Mouse (Mus musculus): Measurements from ENCODE around the gene Wdr93. TPM values are rescaled to one million over a fixed set of nuclear protein-coding genes. Genes with fewer than 3 reads are reported as not detected.
A peak's percentile ranks its signal among the peaks of the same experiment; 100 is the strongest.

The Wdr93 gene
- polyA plus RNA-seq, 1 experiment from 2014 or later: 0.17 TPM

- Histone ChIP-seq H3K4me3 (ENCODE audit: low read depth, low read length) (no peak overlapping the region), H3K4me2 (no peak overlapping the region), H3K9me3 (ENCODE audit: low read depth, low read length) (no peaks in the 10 kb centered on the region), H3K27ac (ENCODE audit: low read depth) (no peak overlapping the region), H3K9ac (no peak overlapping the region), H3K4me1 (ENCODE audit: insufficient read depth) (peaks cover 3% of the 10 kb centered on the region; the same call in 1 of the 2 replicates), H3K27me3 (ENCODE audit: insufficient read depth, low read length) (no peaks in the 10 kb centered on the region), H3K36me3 (ENCODE audit: insufficient read depth) (no peaks in the 10 kb centered on the region)
- DNase-seq (no peak), ATAC-seq (ENCODE audit: insufficient read depth) (no peak)
- WGBS: 82% methylated on average over 5 of the region's 5 CpGs
- TF ChIP-seq CTCF (IDR thresholded peaks at IDR 0.05; ENCODE audit: low read depth): no peak
These were observed 1.6 kb downstream of the Wdr93 start for GRCm38 (mm10) chr7:79744585-79744984.

- TF ChIP-seq CTCF (IDR thresholded peaks at IDR 0.05; ENCODE audit: low read depth): no peak
These were observed 4.7 kb downstream of the Wdr93 start for GRCm38 (mm10) chr7:79747659-79748058.

GRCm38 (mm10) chr7:79749511-79749910 is 6.5 kb downstream of the Wdr93 start:
- 81% methylated on average over 6 of the region's 6 CpGs for WGBS

More at GRCm38 (mm10) chr7:79747659-79748058, 4.7 kb downstream of the Wdr93 start:
- H3K4me1 ChIP-seq (ENCODE audit: insufficient read depth): peaks cover 3% of the 10 kb centered on the region; the same call in 1 of the 2 replicates
- H3K36me3 ChIP-seq (ENCODE audit: insufficient read depth): no peaks in the 10 kb centered on the region
- no peak overlapping the region for H3K4me3 ChIP-seq (ENCODE audit: low read depth, low read length)
- H3K4me2 ChIP-seq: no peak overlapping the region
- no peak overlapping the region for H3K9ac ChIP-seq
- H3K27ac ChIP-seq (ENCODE audit: low read depth): no peak overlapping the region
- H3K27me3 ChIP-seq (ENCODE audit: insufficient read depth, low read length): no peaks in the 10 kb centered on the region
- ATAC-seq (ENCODE audit: insufficient read depth) (no peak), DNase-seq (no peak)
- no peaks in the 10 kb centered on the region for H3K9me3 ChIP-seq (ENCODE audit: low read depth, low read length)
- 79% methylated on average over 6 of the region's 6 CpGs for WGBS

GRCm38 (mm10) chr7:79756334-79756733 is 13.4 kb downstream of the Wdr93 start:
- Histone ChIP-seq H3K9me3 (ENCODE audit: low read depth, low read length) (no peaks in the 10 kb centered on the region), H3K36me3 (ENCODE audit: insufficient read depth) (no peaks in the 10 kb centered on the region), H3K9ac (no peak overlapping the region), H3K27me3 (ENCODE audit: insufficient read depth, low read length) (no peaks in the 10 kb centered on the region), H3K27ac (ENCODE audit: low read depth) (no peak overlapping the region), H3K4me2 (no peak overlapping the region), H3K4me3 (ENCODE audit: low read depth, low read length) (no peak overlapping the region), H3K4me1 (ENCODE audit: insufficient read depth) (no peaks in the 10 kb centered on the region)
- DNase-seq (no peak), ATAC-seq (ENCODE audit: insufficient read depth) (no peak)
- peak; percentile 38 for TF ChIP-seq CTCF (IDR thresholded peaks at IDR 0.05; ENCODE audit: low read depth)
- 32% methylated on average over 2 of the region's 2 CpGs for WGBS

More at GRCm38 (mm10) chr7:79749511-79749910, 6.5 kb downstream of the Wdr93 start:
- Histone ChIP-seq H3K4me2 (no peak overlapping the region), H3K36me3 (ENCODE audit: insufficient read depth) (no peaks in the 10 kb centered on the region), H3K4me1 (ENCODE audit: insufficient read depth) (no peaks in the 10 kb centered on the region), H3K9ac (no peak overlapping the region), H3K4me3 (ENCODE audit: low read depth, low read length) (no peak overlapping the region), H3K9me3 (ENCODE audit: low read depth, low read length) (no peaks in the 10 kb centered on the region), H3K27me3 (ENCODE audit: insufficient read depth, low read length) (no peaks in the 10 kb centered on the region), H3K27ac (ENCODE audit: low read depth) (no peak overlapping the region)
- no peak for DNase-seq
- no peak for TF ChIP-seq CTCF (IDR thresholded peaks at IDR 0.05; ENCODE audit: low read depth)
- no peak for ATAC-seq (ENCODE audit: insufficient read depth)

GRCm38 (mm10) chr7:79758176-79758575 is 15.2 kb downstream of the Wdr93 start:
- H3K27me3 ChIP-seq (ENCODE audit: insufficient read depth, low read length): no peaks in the 10 kb centered on the region
- ATAC-seq (ENCODE audit: insufficient read depth) (no peak), DNase-seq (peak; percentile 25)
- H3K4me2 ChIP-seq: no peak overlapping the region
- 25% methylated on average over 6 of the region's 6 CpGs for WGBS
- no peaks in the 10 kb centered on the region for H3K36me3 ChIP-seq (ENCODE audit: insufficient read depth)
- TF ChIP-seq CTCF (IDR thresholded peaks at IDR 0.05; ENCODE audit: low read depth): no peak
- no peaks in the 10 kb centered on the region for H3K4me1 ChIP-seq (ENCODE audit: insufficient read depth)
- no peak overlapping the region for H3K9ac ChIP-seq
- H3K9me3 ChIP-seq (ENCODE audit: low read depth, low read length): no peaks in the 10 kb centered on the region
- no peak overlapping the region for H3K4me3 ChIP-seq (ENCODE audit: low read depth, low read length)
- H3K27ac ChIP-seq (ENCODE audit: low read depth): no peak overlapping the region

GRCm38 (mm10) chr7:79759766-79760165 is 16.8 kb downstream of the Wdr93 start:
- no peak for DNase-seq
- Histone ChIP-seq H3K9me3 (ENCODE audit: low read depth, low read length) (no peaks in the 10 kb centered on the region), H3K4me1 (ENCODE audit: insufficient read depth) (no peaks in the 10 kb centered on the region), H3K9ac (no peak overlapping the region), H3K27ac (ENCODE audit: low read depth) (no peak overlapping the region), H3K36me3 (ENCODE audit: insufficient read depth) (no peaks in the 10 kb centered on the region), H3K4me3 (ENCODE audit: low read depth, low read length) (no peak overlapping the region), H3K4me2 (no peak overlapping the region), H3K27me3 (ENCODE audit: insufficient read depth, low read length) (no peaks in the 10 kb centered on the region)
- no peak for ATAC-seq (ENCODE audit: insufficient read depth)
- TF ChIP-seq CTCF (IDR thresholded peaks at IDR 0.05; ENCODE audit: low read depth): no peak

GRCm38 (mm10) chr7:79761124-79761876 is 18.3 kb downstream of the Wdr93 start:
- Histone ChIP-seq H3K9me3 (ENCODE audit: low read depth, low read length) (no peaks in the 10 kb centered on the region), H3K4me2 (no peak overlapping the region), H3K4me1 (ENCODE audit: insufficient read depth) (no peaks in the 10 kb centered on the region), H3K36me3 (ENCODE audit: insufficient read depth) (no peaks in the 10 kb centered on the region), H3K27me3 (ENCODE audit: insufficient read depth, low read length) (no peaks in the 10 kb centered on the region), H3K27ac (ENCODE audit: low read depth) (no peak overlapping the region), H3K4me3 (ENCODE audit: low read depth, low read length) (no peak overlapping the region), H3K9ac (no peak overlapping the region)
- ATAC-seq (ENCODE audit: insufficient read depth) (no peak), DNase-seq (peak; percentile 19)
- WGBS: 64% methylated on average over 5 of the region's 5 CpGs
- no peak for TF ChIP-seq CTCF (IDR thresholded peaks at IDR 0.05; ENCODE audit: low read depth)

All from lung, embryonic 14.5 days (tissue).